Mouse (Mus musculus) G1E (cell line): ENCODE data around the gene Atg10.

Source experiments
- CTCF ChIP-seq: IDR thresholded peaks from 2 replicates; pipeline ENCODE4 v1.5.1; 2012; ENCODE audit warnings: low read depth, low read length, inconsistent platforms, mixed read lengths
- GATA1 ChIP-seq: IDR thresholded peaks from 2 replicates; pipeline ENCODE4 v1.6.1; 2012; ENCODE audit warnings: borderline replicate concordance, low read length, inconsistent platforms, mixed read lengths
- GATA2 ChIP-seq: IDR thresholded peaks from 2 replicates; pipeline ENCODE4 v1.6.1; 2012; ENCODE audit warnings: low read depth, low read length, inconsistent platforms, borderline replicate concordance
- POLR2AphosphoS5 ChIP-seq: IDR thresholded peaks from 2 replicates; pipeline ENCODE4 v1.6.1; 2012; ENCODE audit warnings: low read depth, low read length, inconsistent platforms; ENCODE audit not compliant: insufficient replicate concordance
- TAL1 ChIP-seq: conservative IDR thresholded peaks from 2 replicates; pipeline ENCODE4 v1.6.1; 2012; ENCODE audit warnings: low read depth, low read length, inconsistent platforms, mixed read lengths

GRCm38 (mm10) chr13:90968940-90969339, 254.8 kb downstream of the Atg10 start:
- TF ChIP-seq CTCF (no peak), TAL1 (no peak), GATA1 (no peak), POLR2AphosphoS5 (no peak), GATA2 (no peak)
